Mouse (Mus musculus) C2C12 (cell line): ENCODE data around the gene 4930539E08Rik. TPM values are rescaled to one million over a fixed set of nuclear protein-coding genes. Genes with fewer than 3 reads are reported as not detected.

Experiments used
- H3K27me3 ChIP-seq: one replicate; pipeline ENCODE4 v1.6.1; 2011; ENCODE audit not compliant: control insufficient read depth, insufficient read depth, insufficient read length
- H3K36me3 ChIP-seq: one replicate; pipeline ENCODE4 v1.6.1; 2011; ENCODE audit not compliant: control insufficient read depth, insufficient read depth
- H3K4me3 ChIP-seq: one replicate; pipeline ENCODE4 v1.5.1; 2011; ENCODE audit warnings: mild to moderate bottlenecking, control low read depth; ENCODE audit not compliant: poor library complexity, insufficient read depth, severe bottlenecking
- H3K79me2 ChIP-seq: one replicate; pipeline ENCODE4 v1.6.1; 2011; ENCODE audit not compliant: control insufficient read depth, insufficient read depth
- H3K79me3 ChIP-seq: one replicate; pipeline ENCODE4 v1.6.1; 2011; ENCODE audit warnings: low read depth, control low read depth
- H3ac ChIP-seq: one replicate; pipeline ENCODE3; 2011; ENCODE audit warnings: low read depth; ENCODE audit not compliant: control insufficient read depth, insufficient read length
- CEBPB ChIP-seq: IDR thresholded peaks from one replicate; pipeline ENCODE4 v1.6.1; 2011; ENCODE audit warnings: low read depth, mild to moderate bottlenecking, control low read depth, moderate library complexity
- CTCF ChIP-seq: IDR thresholded peaks from one replicate; pipeline ENCODE4 v1.5.1; 2011; ENCODE audit not compliant: control insufficient read depth, insufficient read depth, insufficient read length
- FOSL1 ChIP-seq: IDR thresholded peaks from one replicate; pipeline ENCODE4 v1.8.0; 2011; ENCODE audit warnings: mild to moderate bottlenecking, low read length; ENCODE audit not compliant: poor library complexity, insufficient read depth, severe bottlenecking
- MAX ChIP-seq: IDR thresholded peaks from one replicate; pipeline ENCODE4 v1.6.1; 2011; ENCODE audit warnings: mild to moderate bottlenecking, control low read depth
- MYOD1 ChIP-seq: IDR thresholded peaks from one replicate; pipeline ENCODE4 v1.6.1; 2011; ENCODE audit warnings: low read depth; ENCODE audit not compliant: control insufficient read depth, insufficient read length
- MYOG ChIP-seq: IDR thresholded peaks from one replicate; pipeline ENCODE4 v1.6.1; 2011; ENCODE audit not compliant: control insufficient read depth, insufficient read length; ENCODE audit errors: extremely low read depth
- USF1 ChIP-seq: IDR thresholded peaks from one replicate; pipeline ENCODE4 v1.6.1; 2011; ENCODE audit warnings: low read depth, mild to moderate bottlenecking, control low read depth, moderate library complexity
- polyA plus RNA-seq: library from polyadenylated mRNA; unstranded; fragments of >200 nt; fragmentation: generic; extraction: Trizol; gene quantifications from one replicate; pipeline ENCODE4 v1.2.1, GENCODE M21; 2012; ENCODE audit warnings: missing spikeins

The 4930539E08Rik gene
- polyA plus RNA-seq, 1 experiment = 0.01 TPM

- H3K27me3 ChIP-seq = no peaks in the 10 kb centered on the region
- no peaks in the 10 kb centered on the region for H3K79me2 ChIP-seq
- no peaks in the 10 kb centered on the region for H3K79me3 ChIP-seq
- H3ac ChIP-seq = no peak overlapping the region
- H3K4me3 ChIP-seq = no peak overlapping the region
- TF ChIP-seq MYOG = no peak
- no peak for TF ChIP-seq FOSL1
- no peak for TF ChIP-seq CEBPB
- TF ChIP-seq CTCF = no peak
- no peak for TF ChIP-seq USF1
- no peak for TF ChIP-seq MYOD1
- TF ChIP-seq MAX = no peak
- no peaks in the 10 kb centered on the region for H3K36me3 ChIP-seq
Observed at GRCm38 (mm10) chr17:28940776-28941555, 25.8 kb upstream of the 4930539E08Rik start.

DNA sequence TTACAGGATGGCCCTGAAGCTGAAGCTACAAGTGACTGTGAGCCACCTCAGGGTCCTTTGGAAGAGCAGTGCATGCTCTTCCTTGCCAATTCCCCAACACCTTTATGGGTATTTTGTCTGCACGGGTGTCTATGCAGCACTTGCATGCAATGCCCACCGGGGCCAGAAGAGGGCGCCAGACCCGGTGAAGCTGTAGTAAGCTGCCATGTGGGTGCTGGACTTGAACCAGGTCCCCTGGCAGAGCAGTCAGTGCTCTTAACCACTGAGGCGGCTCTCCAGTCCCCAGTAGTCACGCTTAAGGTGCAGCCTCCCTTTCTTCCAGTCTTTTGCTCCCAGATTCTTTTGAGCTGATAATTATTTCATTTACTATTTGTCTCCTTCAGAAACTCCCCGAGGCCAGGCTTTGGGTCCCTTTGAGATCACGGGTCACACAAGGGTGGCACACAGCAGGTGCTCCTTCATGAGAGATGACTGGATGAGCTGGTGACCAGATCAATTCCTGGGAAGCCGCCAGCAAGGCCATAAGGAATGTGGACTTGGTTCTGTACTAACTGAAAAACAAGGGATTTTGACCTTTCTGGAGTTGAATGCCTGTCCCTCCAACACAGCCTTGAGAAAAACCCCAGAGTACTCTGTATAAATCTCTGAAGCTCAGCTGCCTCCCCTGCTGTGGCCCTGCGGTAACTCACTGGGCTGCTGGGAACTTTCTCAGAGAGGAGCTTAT is 21.7 kb upstream of the 4930539E08Rik start:
- H3K36me3 ChIP-seq = no peaks in the 10 kb centered on the region
- H3ac ChIP-seq = no peak overlapping the region
- TF ChIP-seq MYOG (no peak), MYOD1 (no peak), CTCF (peak; percentile 3), USF1 (no peak), FOSL1 (no peak), MAX (no peak)
- H3K79me3 ChIP-seq = no peaks in the 10 kb centered on the region
- no peaks in the 10 kb centered on the region for H3K27me3 ChIP-seq
- H3K79me2 ChIP-seq = no peaks in the 10 kb centered on the region
- no peak overlapping the region for H3K4me3 ChIP-seq

DNA sequence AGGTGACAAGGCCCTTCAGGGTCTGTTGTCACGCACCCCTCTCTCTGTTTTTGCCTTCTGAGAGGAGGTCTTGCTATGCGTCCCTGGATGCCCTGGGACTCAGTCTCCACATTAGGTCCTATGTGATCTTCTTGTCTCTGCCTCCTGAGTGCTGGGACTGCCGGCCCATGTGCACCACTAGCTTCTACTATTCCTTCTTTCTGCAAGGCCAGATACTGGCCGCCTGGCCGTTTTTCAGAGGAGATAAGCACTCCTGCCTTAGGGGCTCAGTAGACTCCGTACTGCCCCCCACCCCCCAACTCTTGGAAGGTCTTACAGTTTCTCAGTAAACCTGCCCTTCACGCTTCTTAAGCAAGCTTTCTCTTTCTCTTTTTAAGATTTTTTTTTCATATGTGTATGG is 21.0 kb upstream of the 4930539E08Rik start:
- Histone ChIP-seq H3K4me3 (no peak overlapping the region), H3K79me3 (no peaks in the 10 kb centered on the region), H3ac (no peak overlapping the region), H3K36me3 (no peaks in the 10 kb centered on the region), H3K27me3 (no peaks in the 10 kb centered on the region), H3K79me2 (no peaks in the 10 kb centered on the region)
- TF ChIP-seq USF1 = no peak
- TF ChIP-seq MAX = no peak
- TF ChIP-seq CEBPB = no peak
- TF ChIP-seq CTCF = no peak
- TF ChIP-seq FOSL1 = no peak
- TF ChIP-seq MYOG = no peak
- TF ChIP-seq MYOD1 = no peak

- no peak overlapping the region for H3ac ChIP-seq
- no peaks in the 10 kb centered on the region for H3K79me3 ChIP-seq
- H3K36me3 ChIP-seq = no peaks in the 10 kb centered on the region
- TF ChIP-seq CTCF (no peak), MYOG (no peak), MYOD1 (no peak), FOSL1 (no peak), MAX (no peak), USF1 (no peak), CEBPB (no peak)
- H3K4me3 ChIP-seq = no peak overlapping the region
- no peaks in the 10 kb centered on the region for H3K27me3 ChIP-seq
- no peaks in the 10 kb centered on the region for H3K79me2 ChIP-seq
Observed at GRCm38 (mm10) chr17:28934120-28934916, 19.2 kb upstream of the 4930539E08Rik start.

DNA sequence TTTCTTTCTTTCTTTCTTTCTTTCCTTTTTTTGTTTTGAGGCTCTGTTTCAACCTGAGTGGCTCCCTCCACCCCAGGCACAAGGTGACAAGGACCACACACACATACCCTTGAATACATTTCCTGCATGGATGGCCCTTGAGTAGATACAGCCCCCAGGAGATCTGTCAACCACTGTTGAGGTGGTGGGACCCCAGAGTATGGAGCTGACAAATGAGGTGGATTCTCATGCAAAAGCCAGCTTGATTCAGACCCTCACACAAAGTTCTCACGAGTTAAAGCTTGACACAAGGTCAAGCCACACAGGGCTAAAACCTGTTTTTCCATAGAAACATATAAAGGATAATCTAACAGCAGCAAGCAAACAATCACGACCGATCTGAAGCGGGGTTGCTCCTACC is 17.1 kb upstream of the 4930539E08Rik start:
- H3K27me3 ChIP-seq = no peaks in the 10 kb centered on the region
- TF ChIP-seq MYOG (no peak), FOSL1 (no peak), MAX (no peak), CTCF (no peak), USF1 (no peak), CEBPB (no peak), MYOD1 (no peak)

More for the DNA sequence above, 17.1 kb upstream of the 4930539E08Rik start:
- Histone ChIP-seq H3K79me2 (no peaks in the 10 kb centered on the region), H3K36me3 (no peaks in the 10 kb centered on the region), H3K4me3 (no peak overlapping the region), H3K79me3 (no peaks in the 10 kb centered on the region), H3ac (no peak overlapping the region)
